Mouse (Mus musculus): ENCODE measurements at regions not wholly inside any gene's neighbourhood (a gene's known extent, or its start where the extent isn't known, plus 50 kb on each side); places are given as distances from the start of the nearest gene placed in this dataset.

DNA sequence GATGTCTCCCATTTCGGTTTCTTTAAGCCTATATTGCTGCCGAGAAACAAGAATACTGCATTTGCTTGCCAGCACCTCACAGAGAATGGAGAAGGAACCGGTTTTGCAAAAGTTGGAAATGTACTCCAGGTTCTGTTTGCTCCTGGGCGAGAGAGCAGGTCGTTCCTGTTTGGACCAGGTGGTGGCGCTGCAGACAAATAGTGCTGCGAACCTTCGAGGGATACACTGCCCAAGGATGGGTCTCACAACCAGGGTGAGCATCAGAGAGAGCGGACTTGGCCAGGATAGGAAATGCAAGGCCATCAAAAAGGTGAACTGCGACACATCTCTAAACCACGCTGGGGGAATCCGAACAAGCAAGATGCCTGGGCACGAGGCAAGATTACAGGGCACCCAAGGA, 54.0 kb upstream of the Ets2 start:
- DNase-seq (ENCODE audit: low spot score in 2 of 2), result peak; percentile 85 to 89

- DNase-seq (ENCODE audit: low spot score in 2 of 2), result peak; percentile 34 to 36
Observed at GRCm38 (mm10) chr16:95642784-95643590, 56.6 kb upstream of the Erg start.

- DNase-seq (ENCODE audit: low spot score in 2 of 2), result no peak
Observed at GRCm38 (mm10) chr16:95640670-95641069, 54.3 kb upstream of the Erg start.

DNA sequence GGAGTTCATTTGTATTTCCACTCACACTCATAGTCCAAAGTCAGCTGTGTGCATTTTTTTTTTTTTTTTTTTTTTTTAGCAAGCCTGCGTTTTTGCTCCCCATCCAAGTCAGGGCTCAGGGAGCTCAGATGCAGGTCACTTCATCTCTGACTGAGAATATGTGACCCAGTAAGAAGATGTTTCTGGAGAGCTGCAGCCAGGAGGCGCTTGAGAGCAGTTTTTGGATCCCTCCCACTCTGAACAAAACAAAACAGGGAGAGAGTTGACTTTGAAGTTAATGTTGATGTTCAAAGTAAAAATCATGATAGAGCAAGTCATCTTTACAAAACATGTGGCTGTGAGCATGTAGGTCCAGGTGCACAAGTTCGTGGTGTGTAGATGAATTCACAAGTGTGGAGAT, 53.3 kb upstream of the Erg start:
- no peak for DNase-seq (ENCODE audit: low spot score in 2 of 2)

DNA sequence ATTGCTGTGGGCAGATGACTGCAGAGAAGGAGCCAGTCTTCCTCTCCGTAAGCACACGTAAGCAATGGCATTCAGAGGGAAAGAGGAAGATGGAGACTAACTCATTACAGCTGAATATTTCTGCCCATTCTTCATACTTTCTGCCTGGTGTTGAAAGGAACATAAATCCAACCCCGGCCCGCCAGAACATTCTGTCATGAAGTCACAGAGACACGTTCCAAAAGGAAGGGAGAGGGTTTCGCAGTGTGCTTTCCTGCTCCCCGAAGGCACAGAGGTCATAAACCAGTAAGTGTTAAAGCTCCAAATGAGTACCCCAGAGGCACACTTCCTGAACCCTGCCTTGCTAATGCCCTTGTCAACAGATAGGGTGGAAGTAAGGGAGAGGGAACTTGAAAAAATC, 51.5 kb upstream of the Erg start:
- no peak for DNase-seq (ENCODE audit: low spot score in 2 of 2)

DNA sequence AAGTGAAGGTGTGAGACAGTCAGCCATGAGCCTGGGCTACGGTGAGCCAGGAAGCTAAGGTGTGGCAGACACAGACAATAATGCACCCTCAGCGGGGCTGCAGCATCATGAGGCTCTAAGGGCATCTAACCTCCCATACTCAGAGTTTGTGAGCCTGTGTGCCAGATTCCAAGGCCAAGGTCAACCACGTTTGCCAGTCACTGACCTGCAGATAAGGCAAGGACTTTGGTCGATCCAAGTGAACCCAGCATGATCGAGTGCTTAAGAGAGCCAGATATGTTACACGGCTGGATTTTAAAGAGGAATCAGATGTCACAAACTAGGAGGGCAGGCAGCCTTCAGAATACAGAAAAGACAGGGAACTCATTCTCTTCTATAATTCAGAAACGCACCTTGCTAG, 50.2 kb upstream of the Erg start:
- no peak for DNase-seq (ENCODE audit: low spot score in 2 of 2)
